Mouse (Mus musculus) c-Kit-positive CD71-positive TER-119-positive erythroid progenitor cells, embryonic 14.5 days (primary cell): Measurements from ENCODE around the gene Atp8a1.

Experiments
- DNase-seq: peaks from one replicate; pipeline ENCODE4 v3.0.0-alpha.2; 2013; ENCODE audit warnings: low spot score

Gene Atp8a1

GRCm38 (mm10) chr5:67847253-67848165, at the start of gene Atp8a1:
TSS of gene Atp8a1 (minus strand) at chr5:67847434.
- DNase-seq = peak; percentile 96

- no peak for DNase-seq
Observed at GRCm38 (mm10) chr5:67884422-67885210, 37.4 kb upstream of the Atp8a1 start.

- DNase-seq = no peak
Observed at GRCm38 (mm10) chr5:67883564-67884171, 36.4 kb upstream of the Atp8a1 start.

- DNase-seq = no peak
Observed at GRCm38 (mm10) chr5:67871414-67871813, 24.2 kb upstream of the Atp8a1 start.

- no peak for DNase-seq
Observed at GRCm38 (mm10) chr5:67866221-67866620, 19.0 kb upstream of the Atp8a1 start.

GRCm38 (mm10) chr5:67865670-67866069, 18.4 kb upstream of the Atp8a1 start:
- no peak for DNase-seq

- no peak for DNase-seq
Observed at GRCm38 (mm10) chr5:67864508-67865060, 17.4 kb upstream of the Atp8a1 start.

- no peak for DNase-seq
Observed at GRCm38 (mm10) chr5:67863950-67864391, 16.7 kb upstream of the Atp8a1 start.

GRCm38 (mm10) chr5:67854963-67855606, 7.9 kb upstream of the Atp8a1 start:
- no peak for DNase-seq

GRCm38 (mm10) chr5:67852860-67853259, 5.6 kb upstream of the Atp8a1 start:
- no peak for DNase-seq

GRCm38 (mm10) chr5:67849411-67849810, 2.2 kb upstream of the Atp8a1 start:
- no peak for DNase-seq

GRCm38 (mm10) chr5:67848511-67849014, 1.3 kb upstream of the Atp8a1 start:
- no peak for DNase-seq

- peak; percentile 57 for DNase-seq
Observed at GRCm38 (mm10) chr5:67846361-67847224, 641 bp downstream of the Atp8a1 start.

GRCm38 (mm10) chr5:67845190-67845691, 2.0 kb downstream of the Atp8a1 start:
- DNase-seq = peak; percentile 75

GRCm38 (mm10) chr5:67844070-67844469, 3.2 kb downstream of the Atp8a1 start:
- no peak for DNase-seq

- DNase-seq = no peak
Observed at GRCm38 (mm10) chr5:67842306-67842705, 4.9 kb downstream of the Atp8a1 start.

- no peak for DNase-seq
Observed at GRCm38 (mm10) chr5:67833841-67834240, 13.4 kb downstream of the Atp8a1 start.

GRCm38 (mm10) chr5:67831293-67832147, 15.7 kb downstream of the Atp8a1 start:
- no peak for DNase-seq

GRCm38 (mm10) chr5:67828356-67828755, 18.9 kb downstream of the Atp8a1 start:
- DNase-seq = no peak
